Mouse (Mus musculus): ENCODE results near the gene Mfsd4b3. TPM values are rescaled to one million over a fixed set of nuclear protein-coding genes. Genes with fewer than 3 reads are reported as not detected.
"Not testable (repeated sequence)": the region's sequence is repeated elsewhere in the genome, so short reads cannot be mapped to it uniquely, and the experiment has no call there.

Gene Mfsd4b3
- total RNA-seq (2022), result 1 to 10 TPM; 5.2 to 6.5 (median 5.8) TPM

- DNase-seq (ENCODE audit: low spot score), result peak; percentile 97
Observed at GRCm38 (mm10) chr10:39959761-39960440, at the start of gene Mfsd4b3. Mfsd4b3 (minus strand) TSS chr10:39960153.

GRCm38 (mm10) chr10:40009591-40009990 is 49.6 kb upstream of the Mfsd4b3 start:
- no peak for DNase-seq (ENCODE audit: low spot score)

GRCm38 (mm10) chr10:40008847-40009246 is 48.9 kb upstream of the Mfsd4b3 start:
- not testable (repeated sequence) for DNase-seq (ENCODE audit: low spot score)

- DNase-seq (ENCODE audit: low spot score), result no peak
Observed at GRCm38 (mm10) chr10:40007953-40008352, 48.0 kb upstream of the Mfsd4b3 start.

GRCm38 (mm10) chr10:40006963-40007362 is 47.0 kb upstream of the Mfsd4b3 start:
- DNase-seq (ENCODE audit: low spot score), result no peak

GRCm38 (mm10) chr10:40000746-40001145 is 40.8 kb upstream of the Mfsd4b3 start:
- no peak for DNase-seq (ENCODE audit: low spot score)

- DNase-seq (ENCODE audit: low spot score), result no peak
Observed at GRCm38 (mm10) chr10:39991155-39991554, 31.2 kb upstream of the Mfsd4b3 start.

GRCm38 (mm10) chr10:39986466-39986865 is 26.5 kb upstream of the Mfsd4b3 start, which contains the start of gene Mfsd4b5:
Mfsd4b5 (minus strand) TSS chr10:39986646.
- no peak for DNase-seq (ENCODE audit: low spot score)

- DNase-seq (ENCODE audit: low spot score), result no peak
Observed at GRCm38 (mm10) chr10:39982604-39983003, 22.7 kb upstream of the Mfsd4b3 start.

- no peak for DNase-seq (ENCODE audit: low spot score)
Observed at GRCm38 (mm10) chr10:39978231-39978630, 18.3 kb upstream of the Mfsd4b3 start.

GRCm38 (mm10) chr10:39977346-39977745 is 17.4 kb upstream of the Mfsd4b3 start:
- no peak for DNase-seq (ENCODE audit: low spot score)

GRCm38 (mm10) chr10:39975771-39976170 is 15.8 kb upstream of the Mfsd4b3 start:
- no peak for DNase-seq (ENCODE audit: low spot score)

- DNase-seq (ENCODE audit: low spot score), result no peak
Observed at GRCm38 (mm10) chr10:39974982-39975381, 15.0 kb upstream of the Mfsd4b3 start.

GRCm38 (mm10) chr10:39967512-39967911 is 7.6 kb upstream of the Mfsd4b3 start:
- DNase-seq (ENCODE audit: low spot score), result no peak

GRCm38 (mm10) chr10:39961906-39962305 is 2.0 kb upstream of the Mfsd4b3 start:
- DNase-seq (ENCODE audit: low spot score), result no peak

- no peak for DNase-seq (ENCODE audit: low spot score)
Observed at GRCm38 (mm10) chr10:39960441-39960822, 479 bp upstream of the Mfsd4b3 start.

- peak; percentile 17 for DNase-seq (ENCODE audit: low spot score)
Observed at GRCm38 (mm10) chr10:39958266-39958665, 1.7 kb downstream of the Mfsd4b3 start.

GRCm38 (mm10) chr10:39956340-39956878 is 3.5 kb downstream of the Mfsd4b3 start:
- DNase-seq (ENCODE audit: low spot score), result no peak

GRCm38 (mm10) chr10:39955163-39955562 is 4.8 kb downstream of the Mfsd4b3 start:
- no peak for DNase-seq (ENCODE audit: low spot score)

- no peak for DNase-seq (ENCODE audit: low spot score)
Observed at GRCm38 (mm10) chr10:39949377-39949954, 10.5 kb downstream of the Mfsd4b3 start.

- not testable (repeated sequence) for DNase-seq (ENCODE audit: low spot score)
Observed at GRCm38 (mm10) chr10:39947195-39947594, 12.8 kb downstream of the Mfsd4b3 start.

- no peak for DNase-seq (ENCODE audit: low spot score)
Observed at GRCm38 (mm10) chr10:39936553-39936952, 23.4 kb downstream of the Mfsd4b3 start.

GRCm38 (mm10) chr10:39926616-39927139 is 33.3 kb downstream of the Mfsd4b3 start, which contains the start of gene Mfsd4b2:
Mfsd4b2 (minus strand) TSS chr10:39926923.
- DNase-seq (ENCODE audit: low spot score), result no peak

Data from heart, adult 8-10 months (tissue).